ENCODE assay signal across 9 mouse cellular contexts in genomic region chr5:135725991-135726390, GRCm38 (mm10). TPM values are rescaled to one million over a fixed set of nuclear protein-coding genes. Genes with fewer than 3 reads are reported as not detected.
DNase-seq lines count a peak whose midpoint lies in the region; ATAC-seq lines count a peak whose summit lies in the region.
"Had no signal": no experiment of that assay in that cellular context is flagged by ENCODE, and none has a peak within 500 bp of the region (broad histone marks: within the 10 kb centered on the region; RNA-seq: fewer than 3 reads in every experiment).

No protein-coding gene starts in this region.

- H3K4me1 ChIP-seq in heart, embryonic 10.5 days, result peaks cover 55% of the 10 kb centered on the region
- peaks cover 31% of the 10 kb centered on the region for H3K4me1 ChIP-seq in brown adipose tissue, adult 24 weeks (ENCODE audit: control insufficient read depth, insufficient read depth, insufficient read length, low read length)
- peaks cover 56% of the 10 kb centered on the region for H3K4me1 ChIP-seq in hindbrain, embryonic 13.5 days (replicated peaks)
- peaks cover 32% of the 10 kb centered on the region for H3K4me1 ChIP-seq in midbrain, embryonic 14.5 days (ENCODE audit: control insufficient read depth, insufficient read depth, low read length)

- intact Hi-C loops in heart, postnatal 10 days (cut with DNase I), result loop anchor here (2.0 kb wide), 1 partner anchor 37 kb away; no protein-coding TSS in a partner anchor

- H3K9me3 ChIP-seq in heart, embryonic 10.5 days, result no peaks in the 10 kb centered on the region
- H3K9me3 ChIP-seq in hindbrain, embryonic 13.5 days, result no peaks in the 10 kb centered on the region
- no peaks in the 10 kb centered on the region for H3K9me3 ChIP-seq in midbrain, embryonic 14.5 days (ENCODE audit: control insufficient read depth, low read length)

- no peak for DNase-seq in heart, embryonic 10.5 days (ENCODE audit: low spot score)
- DNase-seq in heart, postnatal 10 days, result no peak
- DNase-seq in midbrain, embryonic 14.5 days, result no peak
- DNase-seq in embryo, embryonic 10.5 days (ENCODE audit: low spot score), result no peak

- no peaks in the 10 kb centered on the region for H3K27me3 ChIP-seq in heart, embryonic 10.5 days (ENCODE audit: insufficient read depth, poor library complexity, severe bottlenecking)
- no peaks in the 10 kb centered on the region for H3K27me3 ChIP-seq in hindbrain, embryonic 13.5 days
- H3K27me3 ChIP-seq in midbrain, embryonic 14.5 days (ENCODE audit: control insufficient read depth, insufficient read depth, low read length), result no peaks in the 10 kb centered on the region

- ATAC-seq in hindbrain, embryonic 13.5 days (ENCODE audit: low FRiP score), result peak; percentile 4; the same call in 1 of the 2 replicates
- ATAC-seq in midbrain, embryonic 14.5 days (ENCODE audit: low FRiP score, low TSS enrichment), result no peak
- ATAC-seq in megakaryocyte-erythroid progenitor cell, adult 5-6 weeks (replicated peaks; ENCODE audit: low FRiP score, low TSS enrichment, poor library complexity, severe bottlenecking), result no peak
- ATAC-seq in inflammation-experienced regulatory T-cells, adult 6 months, result no peak

- peak overlapping the region; percentile 39 for H3K4me3 ChIP-seq in heart, embryonic 10.5 days
- H3K4me3 ChIP-seq in brown adipose tissue, adult 24 weeks (ENCODE audit: insufficient read depth, low read depth, low read length), result peak overlapping the region; percentile 43
- peak overlapping the region; percentile 27 for H3K4me3 ChIP-seq in hindbrain, embryonic 13.5 days
- peak overlapping the region; percentile 21 for H3K4me3 ChIP-seq in midbrain, embryonic 14.5 days (replicated peaks; ENCODE audit: low read depth, low read length)

- H3K4me2 ChIP-seq in hindbrain, embryonic 13.5 days, result peak overlapping the region; percentile 54
- peak overlapping the region; percentile 49 for H3K4me2 ChIP-seq in midbrain, embryonic 14.5 days (ENCODE audit: low read length)

- H3K9ac ChIP-seq in hindbrain, embryonic 13.5 days, result peak overlapping the region; percentile 71
- peak overlapping the region; percentile 41; the same call in 1 of the 2 replicates for H3K9ac ChIP-seq in midbrain, embryonic 14.5 days (replicated peaks; ENCODE audit: low read length)
- H3K9ac ChIP-seq: liver, embryonic 14.5 days had no signal

- H3K27ac ChIP-seq in heart, embryonic 10.5 days, result peak overlapping the region; percentile 52
- H3K27ac ChIP-seq in brown adipose tissue, adult 24 weeks (replicated peaks; ENCODE audit: low read depth, low read length), result peak overlapping the region; percentile 62
- H3K27ac ChIP-seq in hindbrain, embryonic 13.5 days, result peak overlapping the region; percentile 96
- H3K27ac ChIP-seq in midbrain, embryonic 14.5 days (replicated peaks; ENCODE audit: low read depth, low read length), result peak overlapping the region; percentile 94
- H3K27ac ChIP-seq: liver, embryonic 14.5 days had no signal

- H3K36me3 ChIP-seq in heart, embryonic 10.5 days, result peaks cover 33% of the 10 kb centered on the region
- peaks cover 29% of the 10 kb centered on the region for H3K36me3 ChIP-seq in hindbrain, embryonic 13.5 days
- H3K36me3 ChIP-seq in midbrain, embryonic 14.5 days (ENCODE audit: control insufficient read depth, insufficient read depth, low read length), result peaks cover 28% of the 10 kb centered on the region

- 36% methylated on average over 6 of the region's 6 CpGs for WGBS in heart, embryonic 10.5 days
- WGBS in hindbrain, embryonic 13.5 days, result 21% methylated on average over 6 of the region's 6 CpGs
- whole genome bisulfite sequencing in midbrain, embryonic 14.5 days, result 21% methylated on average over 6 of the region's 6 CpGs

RNA-seq across cellular contexts. Expression of gene Tmem120a, which starts 18.3 kb away (rescaled TPM):
- polyA plus RNA-seq in heart, embryonic 10.5 days (2016; fragmentation: Nextera tagmentation; extraction: Ambion mirVana), result 36.2 and 45.5 TPM in 2 replicates
- 10 to 100 TPM; 10.0 to 17.4 TPM for total RNA-seq in heart, postnatal 10 days (2021)
- polyA plus RNA-seq in brown adipose tissue, adult 24 weeks (2012; ENCODE audit: insufficient read depth, insufficient read length, missing spikeins), result 131 and 304 TPM in 2 replicates
- polyA plus RNA-seq in hindbrain, embryonic 13.5 days (2015; fragmentation: Nextera tagmentation; extraction: Ambion mirVana), result 80.6 and 80.8 TPM in 2 replicates
- polyA plus RNA-seq in midbrain, embryonic 14.5 days (2014; fragmentation: Nextera tagmentation; extraction: Ambion mirVana), result 76.8 and 79.8 TPM in 2 replicates
- 11.2 and 14.3 TPM in 2 replicates for total RNA-seq in megakaryocyte-erythroid progenitor cell, adult 5-6 weeks (2014; fragmentation: Nextera tagmentation)
- 12.1 and 15.7 TPM in 2 replicates for total RNA-seq in megakaryocyte-erythroid progenitor cell, adult 5-6 weeks (2017)
- polyA plus RNA-seq in inflammation-experienced regulatory T-cells, adult 6 months (2017; shearing (Covaris generic)), result 10 to 100 TPM; 31.4 to 58.5 (median 39.4) TPM

RNA-seq across cellular contexts. Expression of gene Styxl1, which starts 52.2 kb away (rescaled TPM):
- 0.14 TPM in 2 replicates for polyA plus RNA-seq in heart, embryonic 10.5 days (2016; fragmentation: Nextera tagmentation; extraction: Ambion mirVana)
- not detected for total RNA-seq in heart, postnatal 10 days (2021)
- not detected in 2 replicates for polyA plus RNA-seq in brown adipose tissue, adult 24 weeks (2012; ENCODE audit: insufficient read depth, insufficient read length, missing spikeins)
- polyA plus RNA-seq in hindbrain, embryonic 13.5 days (2015; fragmentation: Nextera tagmentation; extraction: Ambion mirVana), result 0.25 and 0.65 TPM in 2 replicates
- 0.23 and 0.63 TPM in 2 replicates for polyA plus RNA-seq in midbrain, embryonic 14.5 days (2014; fragmentation: Nextera tagmentation; extraction: Ambion mirVana)
- total RNA-seq in megakaryocyte-erythroid progenitor cell, adult 5-6 weeks (2014; fragmentation: Nextera tagmentation), result 3.0 TPM in 1 of 2 replicates, not detected in the other
- not detected in 2 replicates for total RNA-seq in megakaryocyte-erythroid progenitor cell, adult 5-6 weeks (2017)
- 1 to 10 TPM in 1 of 3 experiments, under 1 TPM in 1, not detected in 1; 0.68 to 2.6 TPM for polyA plus RNA-seq in inflammation-experienced regulatory T-cells, adult 6 months (2017; shearing (Covaris generic))

RNA-seq across cellular contexts. Expression of gene Mdh2, which starts 52.3 kb away (rescaled TPM):
- polyA plus RNA-seq in heart, embryonic 10.5 days (2016; fragmentation: Nextera tagmentation; extraction: Ambion mirVana), result 856 and 984 TPM in 2 replicates
- total RNA-seq in heart, postnatal 10 days (2021), result 1,000 to 10,000 TPM; 1,661 to 1,664 TPM
- polyA plus RNA-seq in brown adipose tissue, adult 24 weeks (2012; ENCODE audit: insufficient read depth, insufficient read length, missing spikeins), result 1,985 and 2,008 TPM in 2 replicates
- polyA plus RNA-seq in hindbrain, embryonic 13.5 days (2015; fragmentation: Nextera tagmentation; extraction: Ambion mirVana), result 593 and 594 TPM in 2 replicates
- polyA plus RNA-seq in midbrain, embryonic 14.5 days (2014; fragmentation: Nextera tagmentation; extraction: Ambion mirVana), result 573 and 587 TPM in 2 replicates
- 441 and 446 TPM in 2 replicates for total RNA-seq in megakaryocyte-erythroid progenitor cell, adult 5-6 weeks (2014; fragmentation: Nextera tagmentation)
- total RNA-seq in megakaryocyte-erythroid progenitor cell, adult 5-6 weeks (2017), result 207 and 288 TPM in 2 replicates
- polyA plus RNA-seq in inflammation-experienced regulatory T-cells, adult 6 months (2017; shearing (Covaris generic)), result 100 to 1,000 TPM; 604 to 659 (median 643) TPM

RNA-seq across cellular contexts. Expression of gene Por, which starts 56.2 kb away (rescaled TPM):
- polyA plus RNA-seq in heart, embryonic 10.5 days (2016; fragmentation: Nextera tagmentation; extraction: Ambion mirVana), result 54.4 and 66.8 TPM in 2 replicates
- 10 to 100 TPM; 62.8 to 72.0 TPM for total RNA-seq in heart, postnatal 10 days (2021)
- polyA plus RNA-seq in brown adipose tissue, adult 24 weeks (2012; ENCODE audit: insufficient read depth, insufficient read length, missing spikeins), result 138 and 156 TPM in 2 replicates
- 107 TPM in 2 replicates for polyA plus RNA-seq in hindbrain, embryonic 13.5 days (2015; fragmentation: Nextera tagmentation; extraction: Ambion mirVana)
- polyA plus RNA-seq in midbrain, embryonic 14.5 days (2014; fragmentation: Nextera tagmentation; extraction: Ambion mirVana), result 96.8 and 106 TPM in 2 replicates
- total RNA-seq in megakaryocyte-erythroid progenitor cell, adult 5-6 weeks (2014; fragmentation: Nextera tagmentation), result 49.6 and 57.4 TPM in 2 replicates
- total RNA-seq in megakaryocyte-erythroid progenitor cell, adult 5-6 weeks (2017), result 58.7 and 73.2 TPM in 2 replicates
- polyA plus RNA-seq in inflammation-experienced regulatory T-cells, adult 6 months (2017; shearing (Covaris generic)), result 10 to 100 TPM; 21.7 to 30.1 (median 25.1) TPM
